Mouse (Mus musculus) frontal cortex, postnatal 36 days (tissue): ENCODE measurements around the gene Gpr89.

Source experiments
- DNase-seq, 2 experiments: peaks; one replicate each; pipeline ENCODE4 v3.0.0; 2022; ENCODE audit warnings: low spot score in 2 of 2

Gene Gpr89

DNA sequence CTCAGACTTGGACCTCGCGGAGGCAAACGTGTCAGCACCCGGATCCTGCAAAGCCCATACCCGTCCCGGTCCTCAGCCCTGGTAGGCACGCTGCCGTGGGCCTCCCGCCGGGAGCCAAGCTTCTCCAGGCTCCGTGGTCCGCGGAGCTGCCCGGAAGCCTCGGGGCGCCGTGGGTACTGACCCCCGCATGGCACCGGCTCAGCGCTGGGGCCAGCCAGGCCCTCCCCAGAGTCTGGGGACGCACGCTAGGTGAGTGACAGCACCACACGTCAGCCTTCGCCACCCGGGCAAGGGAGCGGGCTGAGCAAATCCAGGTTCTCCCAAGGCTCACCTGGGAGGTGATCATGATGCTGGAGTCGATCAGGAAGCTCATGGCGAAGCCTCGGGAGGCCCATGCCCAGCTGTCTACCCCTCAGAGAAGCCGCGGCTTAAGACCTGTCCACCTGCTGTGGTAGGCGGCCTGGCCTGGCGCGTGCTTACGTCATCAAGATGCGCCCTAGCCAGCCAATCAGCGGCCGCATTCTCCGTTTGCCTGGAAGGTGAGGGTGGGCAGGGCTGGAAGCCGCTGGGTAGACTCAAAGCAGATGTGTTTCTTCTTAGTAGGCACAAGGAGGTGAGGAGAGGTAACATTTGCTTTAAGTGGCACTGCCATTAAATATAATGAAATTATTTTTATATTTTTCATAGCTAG is at the start of gene Gpr89:
Gene Gpr89, minus strand, starts transcription at position 496 of the 691 bp plus-strand sequence.
- peak; percentile 96 to 97 for DNase-seq

- DNase-seq, result no peak
Measured at GRCm38 (mm10) chr3:96953489-96954233, 48.5 kb upstream of the Gpr89 start.

DNA sequence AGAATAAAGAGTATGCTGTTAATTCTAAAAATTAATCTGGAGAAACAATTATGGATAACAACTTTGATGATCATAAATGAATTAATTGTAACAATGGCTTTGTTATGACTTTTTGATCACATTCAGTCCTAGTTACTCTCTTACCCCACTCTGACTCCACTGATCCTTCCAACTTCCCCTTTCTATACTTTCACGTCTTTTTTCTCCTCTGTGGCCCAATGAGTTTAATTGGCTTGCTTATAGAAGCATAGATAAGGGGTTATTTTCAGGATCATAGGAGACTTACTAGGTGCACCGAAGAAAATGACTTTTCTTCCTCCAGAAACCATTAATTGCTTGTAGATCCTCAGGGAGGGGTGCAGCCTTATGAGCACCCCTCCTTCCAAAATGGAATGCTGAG is 37.6 kb upstream of the Gpr89 start:
- DNase-seq, result no peak

DNA sequence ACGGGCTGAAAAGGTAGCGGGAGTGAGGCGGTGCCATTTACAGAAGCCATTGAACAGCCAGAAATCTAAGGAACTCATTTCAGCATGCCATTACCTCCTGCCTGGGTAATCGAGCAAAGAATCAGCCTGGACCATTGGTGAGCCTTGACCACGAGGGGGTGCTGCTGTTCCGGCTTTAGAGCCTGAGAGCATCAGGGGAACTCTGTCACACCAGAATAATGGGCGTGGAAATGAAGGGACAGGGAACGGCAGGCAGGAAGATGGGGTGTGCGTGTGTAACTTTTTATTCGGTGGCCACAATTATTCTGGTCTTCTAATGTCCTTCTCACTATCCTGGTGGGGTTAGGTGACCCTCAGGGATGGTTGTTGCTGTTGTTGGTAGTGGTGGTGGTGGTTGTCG is 33.6 kb upstream of the Gpr89 start:
- peak; percentile 89 to 92 for DNase-seq

DNA sequence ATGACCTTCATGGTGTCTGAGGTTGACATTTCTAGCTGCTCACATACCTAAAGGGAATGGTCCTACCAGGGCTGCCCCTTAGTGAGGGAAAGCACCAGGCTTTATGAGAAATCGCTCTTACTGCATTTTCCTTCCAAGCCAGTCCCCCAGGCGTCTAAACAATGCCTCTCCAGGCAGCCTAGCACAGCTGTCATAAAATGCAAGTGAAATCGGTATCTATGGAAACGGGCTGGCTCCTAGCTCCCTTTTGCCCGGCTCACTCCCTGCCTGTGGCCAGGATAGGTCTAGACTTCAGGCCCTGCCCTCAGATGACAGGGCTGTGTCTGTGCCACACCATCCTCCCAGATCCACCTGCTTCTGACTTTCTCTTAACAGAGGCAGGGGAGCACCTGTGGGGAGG is 32.5 kb upstream of the Gpr89 start:
- no peak for DNase-seq

- peak in 1 of 2 experiments; percentile 14 for DNase-seq
Measured at GRCm38 (mm10) chr3:96936241-96936640, 31.1 kb upstream of the Gpr89 start.

DNA sequence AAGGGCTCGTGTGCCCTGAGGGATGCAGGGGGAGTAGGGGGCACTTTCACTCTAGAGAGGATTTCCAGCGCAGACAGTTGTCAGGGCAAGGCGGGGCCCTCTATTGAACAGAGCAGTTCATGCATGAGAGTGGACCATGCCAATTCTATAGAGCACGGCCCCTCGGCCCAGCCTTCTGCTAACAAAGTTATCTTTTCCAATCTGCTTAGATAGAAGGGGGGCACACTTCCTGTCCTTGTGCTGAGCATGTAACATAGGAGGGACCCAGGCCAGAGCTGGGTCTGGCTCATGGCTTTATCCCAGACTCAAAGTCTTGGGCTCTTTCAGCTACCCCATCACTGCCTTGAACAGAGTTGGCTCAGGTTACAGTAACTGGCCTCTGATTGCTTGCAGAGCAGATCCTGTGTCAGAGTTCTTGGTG is 26.1 kb upstream of the Gpr89 start:
- DNase-seq, result no peak

DNA sequence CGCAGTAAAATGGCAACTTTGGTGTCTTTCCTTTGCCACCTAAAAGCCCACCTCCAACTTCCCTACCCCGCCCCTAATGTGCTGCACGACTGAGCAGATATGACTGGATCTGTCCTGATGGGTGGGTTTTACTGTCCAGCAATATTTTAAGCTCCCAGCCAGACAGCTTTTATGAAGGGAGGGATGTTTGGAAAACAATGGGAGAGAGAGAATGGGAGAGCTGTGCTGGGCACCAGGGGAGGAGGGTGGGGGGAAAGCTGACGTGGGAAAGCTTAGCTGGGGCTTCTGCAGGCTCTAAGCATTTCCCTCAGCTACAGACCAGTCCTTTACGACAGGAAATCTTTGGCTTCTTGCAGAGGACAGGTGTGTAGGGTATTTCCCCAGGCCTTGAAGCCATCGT is 20.8 kb upstream of the Gpr89 start, which contains the start of gene Gja8:
Gene Gja8, minus strand, starts transcription at position 101 of the 400 bp plus-strand sequence.
- no peak for DNase-seq

DNA sequence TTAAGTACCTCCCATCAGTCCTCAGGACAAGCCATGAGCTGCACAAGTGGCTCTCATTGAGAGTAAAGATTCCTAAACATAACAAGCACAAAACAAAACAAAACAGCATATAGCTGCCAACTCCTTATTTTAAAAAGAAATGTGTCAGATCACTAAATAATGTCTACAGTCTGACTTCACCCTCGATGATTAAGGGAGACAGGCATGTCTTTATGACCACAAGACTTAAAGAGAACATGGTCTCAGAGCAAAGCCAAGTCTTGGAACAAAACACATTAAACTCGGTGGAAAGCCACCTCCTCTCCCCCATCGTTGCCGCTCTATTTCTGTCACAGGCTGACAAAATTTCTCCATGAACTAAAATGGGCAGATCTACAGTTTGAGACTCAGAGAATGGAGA is 19.5 kb upstream of the Gpr89 start:
- no peak for DNase-seq

GRCm38 (mm10) chr3:96920991-96921390 is 15.8 kb upstream of the Gpr89 start:
- DNase-seq, result no peak

- DNase-seq, result no peak
Measured at GRCm38 (mm10) chr3:96905592-96905991, 446 bp upstream of the Gpr89 start.

- no peak for DNase-seq
Measured at GRCm38 (mm10) chr3:96904393-96904792, 753 bp downstream of the Gpr89 start, which contains the start of gene Gja5. Gene Gja5, plus strand, starts transcription at chr3:96904693.

- no peak for DNase-seq
Measured at GRCm38 (mm10) chr3:96902336-96902999, 2.7 kb downstream of the Gpr89 start.

GRCm38 (mm10) chr3:96883690-96884089 is 21.5 kb downstream of the Gpr89 start:
- no peak for DNase-seq

DNA sequence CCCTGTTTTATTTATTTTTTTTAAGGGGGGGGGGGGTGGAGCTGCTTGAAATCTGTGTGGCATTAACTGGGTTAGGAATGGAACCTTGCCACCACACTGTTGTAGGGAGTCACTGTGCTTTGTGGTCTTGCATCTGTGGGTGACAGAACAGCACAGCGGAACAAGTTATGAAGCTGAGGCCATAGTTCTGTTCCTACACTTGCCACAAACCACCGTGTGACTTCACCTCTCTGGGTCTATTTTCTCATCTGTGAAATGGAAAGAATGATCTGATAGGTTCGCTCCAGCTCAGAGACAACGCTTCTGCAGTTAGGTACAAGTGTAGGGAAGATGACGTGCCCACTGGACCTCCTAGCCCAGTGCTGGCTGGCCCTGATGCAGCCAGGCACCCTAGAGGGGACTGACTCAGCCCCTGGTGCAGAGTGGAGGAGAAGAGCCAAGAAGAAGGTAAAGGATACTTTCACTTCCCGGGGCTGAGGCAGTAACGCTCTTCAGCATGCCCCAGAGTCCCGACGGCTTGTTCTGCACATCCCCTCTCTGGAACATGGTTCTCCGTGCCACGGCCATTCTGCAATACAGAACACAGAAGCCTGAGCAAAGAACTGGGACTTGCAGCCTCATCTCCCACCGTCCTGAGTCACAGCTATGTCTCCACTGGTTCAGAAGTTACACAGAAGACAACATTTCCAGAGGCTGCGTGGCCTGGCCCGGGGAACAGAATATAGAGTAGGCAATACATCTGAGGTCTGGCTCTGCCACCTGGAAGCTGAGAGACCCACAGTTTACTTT is 22.9 kb downstream of the Gpr89 start:
- no peak for DNase-seq

GRCm38 (mm10) chr3:96881557-96881956 is 23.6 kb downstream of the Gpr89 start:
- DNase-seq, result peak in 1 of 2 experiments; percentile 26

- peak in 1 of 2 experiments; percentile 9 for DNase-seq
Measured at GRCm38 (mm10) chr3:96880385-96880784, 24.8 kb downstream of the Gpr89 start.

- DNase-seq, result no peak
Measured at GRCm38 (mm10) chr3:96879536-96879935, 25.6 kb downstream of the Gpr89 start.

GRCm38 (mm10) chr3:96874808-96875571 is 30.2 kb downstream of the Gpr89 start:
- DNase-seq, result no peak

DNA sequence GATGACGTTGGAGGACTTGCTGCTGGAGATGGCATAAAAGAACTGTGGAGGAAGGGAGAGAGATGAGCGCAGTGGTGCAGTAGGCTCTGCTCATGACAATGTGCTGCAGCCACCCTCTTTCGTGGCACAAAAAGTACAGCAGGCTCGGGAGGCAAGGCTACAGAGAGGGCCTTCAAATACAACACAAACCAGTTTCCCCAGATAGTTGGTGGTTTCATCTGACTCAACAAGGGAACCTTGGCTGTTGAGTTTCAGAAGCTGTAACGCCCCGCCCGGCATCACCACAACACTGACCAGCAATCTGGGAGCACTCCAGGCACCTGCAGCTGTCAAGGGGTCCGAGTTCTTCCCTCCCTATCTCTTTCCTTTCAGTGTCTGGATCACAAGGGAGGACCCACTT is 32.6 kb downstream of the Gpr89 start:
- no peak for DNase-seq

DNA sequence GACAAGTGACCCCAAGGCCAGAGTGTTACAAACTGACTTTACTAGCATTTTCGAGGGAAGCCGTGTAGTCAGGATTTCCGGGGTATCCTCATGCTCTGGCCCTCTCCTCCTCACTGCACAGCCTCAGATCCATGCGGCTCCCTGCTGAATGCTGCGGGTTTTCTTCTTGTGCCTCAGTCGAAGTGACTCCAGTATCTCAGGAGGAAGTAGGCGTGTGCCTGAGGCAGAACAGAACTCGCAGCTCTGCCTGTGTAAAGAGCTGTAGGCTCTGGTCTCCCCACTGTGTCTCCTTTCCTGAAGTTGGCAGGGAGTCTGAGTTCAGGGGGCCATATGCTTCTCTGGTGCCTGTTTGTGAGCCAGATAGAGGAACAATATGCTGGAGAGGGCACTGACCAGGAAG is 34.1 kb downstream of the Gpr89 start:
- DNase-seq, result no peak
